Mouse (Mus musculus) embryonic facial prominence, embryonic 11.5 days (tissue): ENCODE measurements at regions not wholly inside any gene's neighbourhood (a gene's known extent, or its start where the extent isn't known, plus 50 kb on each side); places are given as distances from the start of the nearest gene placed in this dataset.

Source experiments
- ATAC-seq: fragments of 200-750 bp; cut with Nextera tagmentation; replicated peaks from 2 replicates; pipeline ENCODE4 v1.8.0; 2017; ENCODE audit warnings: low read depth; ENCODE audit not compliant: insufficient number of reproducible peaks, low FRiP score, low TSS enrichment
- DNase-seq: peaks from one replicate; pipeline ENCODE4 v3.0.0-alpha.2; 2015; ENCODE audit warnings: low spot score
- H3K27ac ChIP-seq: fragments of 300-500 bp; sonication (generic); replicated peaks from 2 replicates; pipeline ENCODE4 v1.5.1; 2014; ENCODE audit warnings: mild to moderate bottlenecking, low read depth, low read length, control low read depth
- H3K27me3 ChIP-seq: fragments of 300-500 bp; sonication (generic); 2 replicates; pipeline ENCODE4 v1.6.1; 2014; ENCODE audit warnings: mild to moderate bottlenecking, low read length, moderate library complexity, mixed read lengths; ENCODE audit not compliant: control insufficient read depth, insufficient read depth
- H3K36me3 ChIP-seq: fragments of 300-500 bp; sonication (generic); replicated peaks from 2 replicates; pipeline ENCODE4 v1.6.1; 2014; ENCODE audit warnings: low read depth, mild to moderate bottlenecking, low read length, moderate library complexity, mixed read lengths; ENCODE audit not compliant: control insufficient read depth, insufficient read depth
- H3K4me1 ChIP-seq: fragments of 300-500 bp; sonication (generic); 2 replicates; pipeline ENCODE4 v1.6.1; 2014; ENCODE audit warnings: low read length, mixed read lengths; ENCODE audit not compliant: control insufficient read depth, insufficient read depth
- H3K4me2 ChIP-seq: fragments of 300-500 bp; sonication (generic); 2 replicates; pipeline ENCODE4 v1.6.1; 2014; ENCODE audit warnings: low read depth, mild to moderate bottlenecking, control low read depth, low read length, moderate library complexity
- H3K4me3 ChIP-seq: fragments of 300-500 bp; sonication (generic); 2 replicates; pipeline ENCODE4 v1.5.1; 2014; ENCODE audit warnings: low read depth, low read length, control low read depth
- H3K9ac ChIP-seq: fragments of 300-500 bp; sonication (generic); replicated peaks from 2 replicates; pipeline ENCODE4 v1.6.1; 2014; ENCODE audit warnings: mild to moderate bottlenecking, control low read depth, low read length
- H3K9me3 ChIP-seq: fragments of 300-500 bp; sonication (generic); replicated peaks from 2 replicates; pipeline ENCODE4 v1.6.1; 2016; ENCODE audit warnings: mild to moderate bottlenecking, low read length, inconsistent platforms, mixed read lengths; ENCODE audit not compliant: control insufficient read depth
- WGBS: fragments of 180-500 bp; shearing (Covaris S2); extraction: QIAGEN DNeasy Blood & Tissue Kit; methylation state at CpG from one replicate; pipeline ENCODE4 v1.1.7; 2014; 5-methylcytosine and 5-hydroxymethylcytosine counted together

- no peak for ATAC-seq
- WGBS = 47% methylated on average over 6 of the region's 6 CpGs
- no peak overlapping the region for H3K4me3 ChIP-seq
- no peak overlapping the region for H3K4me2 ChIP-seq
- no peak overlapping the region for H3K27ac ChIP-seq
- no peaks in the 10 kb centered on the region for H3K36me3 ChIP-seq
- no peak for DNase-seq
- no peaks in the 10 kb centered on the region for H3K9me3 ChIP-seq
- no peaks in the 10 kb centered on the region for H3K27me3 ChIP-seq
- H3K4me1 ChIP-seq = no peaks in the 10 kb centered on the region
- H3K9ac ChIP-seq = no peak overlapping the region
Measured at GRCm38 (mm10) chr3:149358570-149359193, 368.3 kb upstream of the Adgrl2 start.

GRCm38 (mm10) chr3:149357903-149358569, 367.7 kb upstream of the Adgrl2 start:
- no peaks in the 10 kb centered on the region for H3K36me3 ChIP-seq
- no peaks in the 10 kb centered on the region for H3K4me1 ChIP-seq
- no peaks in the 10 kb centered on the region for H3K27me3 ChIP-seq
- H3K9me3 ChIP-seq = no peaks in the 10 kb centered on the region
- WGBS = 52% methylated on average over 14 of the region's 14 CpGs
- DNase-seq (peak; percentile 25), ATAC-seq (no peak)
- H3K4me2 ChIP-seq = no peak overlapping the region
- no peak overlapping the region for H3K9ac ChIP-seq
- H3K4me3 ChIP-seq = no peak overlapping the region
- no peak overlapping the region for H3K27ac ChIP-seq

GRCm38 (mm10) chr3:149357121-149357520, 366.8 kb upstream of the Adgrl2 start:
- 53% methylated on average over 2 of the region's 2 CpGs for WGBS
- DNase-seq (no peak), ATAC-seq (no peak)
- no peaks in the 10 kb centered on the region for H3K36me3 ChIP-seq
- H3K27me3 ChIP-seq = no peaks in the 10 kb centered on the region
- no peak overlapping the region for H3K9ac ChIP-seq
- H3K9me3 ChIP-seq = no peaks in the 10 kb centered on the region
- no peaks in the 10 kb centered on the region for H3K4me1 ChIP-seq
- H3K27ac ChIP-seq = no peak overlapping the region
- no peak overlapping the region for H3K4me2 ChIP-seq
- H3K4me3 ChIP-seq = no peak overlapping the region

- Histone ChIP-seq H3K27me3 (no peaks in the 10 kb centered on the region), H3K9me3 (no peaks in the 10 kb centered on the region), H3K4me1 (no peaks in the 10 kb centered on the region), H3K9ac (no peak overlapping the region), H3K36me3 (no peaks in the 10 kb centered on the region), H3K4me3 (no peak overlapping the region), H3K4me2 (no peak overlapping the region), H3K27ac (no peak overlapping the region)
- 75% methylated on average over 11 of the region's 11 CpGs for WGBS
- DNase-seq = peak; percentile 45
- no peak for ATAC-seq
Measured at GRCm38 (mm10) chr3:149355362-149355761, 365.0 kb upstream of the Adgrl2 start.

- no peak for DNase-seq
- no peak overlapping the region for H3K4me2 ChIP-seq
- no peak overlapping the region for H3K27ac ChIP-seq
- H3K9me3 ChIP-seq = no peaks in the 10 kb centered on the region
- 85% methylated on average over 5 of the region's 5 CpGs for WGBS
- H3K9ac ChIP-seq = no peak overlapping the region
- no peak for ATAC-seq
- no peak overlapping the region for H3K4me3 ChIP-seq
- H3K27me3 ChIP-seq = no peaks in the 10 kb centered on the region
- no peaks in the 10 kb centered on the region for H3K4me1 ChIP-seq
- no peaks in the 10 kb centered on the region for H3K36me3 ChIP-seq
Measured at GRCm38 (mm10) chr3:149353958-149354357, 363.6 kb upstream of the Adgrl2 start.

- DNase-seq (no peak), ATAC-seq (no peak)
- no peak overlapping the region for H3K4me2 ChIP-seq
- H3K4me3 ChIP-seq = no peak overlapping the region
- H3K27me3 ChIP-seq = no peaks in the 10 kb centered on the region
- H3K27ac ChIP-seq = no peak overlapping the region
- no peak overlapping the region for H3K9ac ChIP-seq
- no peaks in the 10 kb centered on the region for H3K4me1 ChIP-seq
- WGBS = 70% methylated on average over 6 of the region's 6 CpGs
- no peaks in the 10 kb centered on the region for H3K9me3 ChIP-seq
- no peaks in the 10 kb centered on the region for H3K36me3 ChIP-seq
Measured at GRCm38 (mm10) chr3:149352546-149352945, 362.2 kb upstream of the Adgrl2 start.

- Histone ChIP-seq H3K9ac (no peak overlapping the region), H3K27me3 (no peaks in the 10 kb centered on the region), H3K9me3 (no peaks in the 10 kb centered on the region), H3K4me1 (no peaks in the 10 kb centered on the region), H3K27ac (no peak overlapping the region), H3K36me3 (no peaks in the 10 kb centered on the region), H3K4me2 (no peak overlapping the region), H3K4me3 (no peak overlapping the region)
- WGBS = 83% methylated on average over 6 of the region's 6 CpGs
- DNase-seq (no peak), ATAC-seq (no peak)
Measured at GRCm38 (mm10) chr3:149349731-149350130, 359.4 kb upstream of the Adgrl2 start.

- Histone ChIP-seq H3K4me3 (no peak overlapping the region), H3K27me3 (no peaks in the 10 kb centered on the region), H3K9me3 (no peaks in the 10 kb centered on the region), H3K9ac (no peak overlapping the region), H3K4me1 (no peaks in the 10 kb centered on the region), H3K27ac (no peak overlapping the region), H3K4me2 (no peak overlapping the region), H3K36me3 (no peaks in the 10 kb centered on the region)
- ATAC-seq (no peak), DNase-seq (peak; percentile 62)
- WGBS = 46% methylated on average over 9 of the region's 9 CpGs
Measured at GRCm38 (mm10) chr3:149349211-149349697, 358.9 kb upstream of the Adgrl2 start.
